Mouse (Mus musculus) liver, embryonic 11.5 days (tissue): ENCODE measurements around the gene Gm20441. TPM values are rescaled to one million over a fixed set of nuclear protein-coding genes. Genes with fewer than 3 reads are reported as not detected.

Experiments used
- ATAC-seq: fragments of 200-750 bp; cut with Nextera tagmentation; replicated peaks from 2 replicates; pipeline ENCODE4 v1.8.0; 2017; ENCODE audit warnings: moderate number of reproducible peaks, mild to moderate bottlenecking, moderate TSS enrichment, moderate library complexity; ENCODE audit not compliant: low FRiP score
- DNase-seq: peaks from one replicate; pipeline ENCODE4 v3.0.0-alpha.2; 2017; ENCODE audit warnings: low spot score
- H3K27ac ChIP-seq: fragments of 300-500 bp; sonication (generic); 2 replicates; pipeline ENCODE4 v1.5.1; 2014; ENCODE audit warnings: mild to moderate bottlenecking, low read depth, low read length, control low read depth
- H3K27me3 ChIP-seq: fragments of 300-500 bp; sonication (generic); replicated peaks from 2 replicates; pipeline ENCODE4 v1.6.1; 2014; ENCODE audit warnings: low read length, mixed read lengths; ENCODE audit not compliant: control insufficient read depth, insufficient read depth
- H3K36me3 ChIP-seq: fragments of 300-500 bp; sonication (generic); 2 replicates; pipeline ENCODE4 v1.6.1; 2014; ENCODE audit warnings: mild to moderate bottlenecking, low read length, moderate library complexity, mixed read lengths; ENCODE audit not compliant: control insufficient read depth, insufficient read depth
- H3K4me1 ChIP-seq: fragments of 300-500 bp; sonication (generic); replicated peaks from 2 replicates; pipeline ENCODE4 v1.6.1; 2014; ENCODE audit warnings: low read length, mixed read lengths; ENCODE audit not compliant: control insufficient read depth, insufficient read depth
- H3K4me2 ChIP-seq: fragments of 300-500 bp; sonication (generic); 2 replicates; pipeline ENCODE4 v1.6.1; 2014; ENCODE audit warnings: mild to moderate bottlenecking, control low read depth, moderate library complexity
- H3K4me3 ChIP-seq: fragments of 300-500 bp; sonication (generic); 2 replicates; pipeline ENCODE4 v1.5.1; 2014; ENCODE audit warnings: low read depth, low read length, control low read depth
- H3K9ac ChIP-seq: fragments of 300-500 bp; sonication (generic); 2 replicates; pipeline ENCODE4 v1.6.1; 2014; ENCODE audit warnings: low read depth, low read length, control low read depth
- H3K9me3 ChIP-seq: fragments of 300-500 bp; sonication (generic); 2 replicates; pipeline ENCODE4 v1.6.1; 2016; ENCODE audit warnings: low read length, inconsistent platforms, mixed read lengths; ENCODE audit not compliant: control insufficient read depth
- WGBS: fragments of 180-500 bp; shearing (Covaris S2); extraction: QIAGEN DNeasy Blood & Tissue Kit; methylation state at CpG from one replicate; pipeline ENCODE4 v1.1.7; 2014; 5-methylcytosine and 5-hydroxymethylcytosine counted together
- polyA plus RNA-seq: library from polyadenylated mRNA; unstranded; fragments of >200 nt; fragmentation: Nextera tagmentation; extraction: Ambion mirVana; gene quantifications from 2 replicates; pipeline ENCODE4 v1.2.1, GENCODE M21; 2014

The Gm20441 gene
- polyA plus RNA-seq, 1 experiment from 2014 or later = not detected

DNA sequence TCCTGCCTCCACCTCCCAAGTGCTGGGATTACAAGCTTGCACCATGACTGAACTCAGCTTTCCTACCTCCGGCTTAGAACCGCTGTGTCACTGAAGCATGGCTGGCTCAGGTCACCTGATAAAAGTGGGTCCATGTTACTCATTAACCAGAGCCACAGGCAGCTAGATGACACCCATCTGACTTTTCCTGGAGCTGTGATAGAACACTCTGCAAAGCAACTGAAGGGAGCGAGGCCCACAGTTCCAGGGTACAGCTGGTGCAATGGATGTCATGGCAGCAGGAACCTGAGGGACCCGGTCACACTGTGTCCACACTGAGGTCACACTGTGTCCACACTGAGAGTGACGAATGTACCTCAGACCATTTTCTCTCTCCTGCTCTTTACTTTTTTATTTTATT, 9.1 kb upstream of the Gm20441 start:
- 69% methylated on average over 5 of the region's 5 CpGs for WGBS
- H3K9me3 ChIP-seq = no peaks in the 10 kb centered on the region
- no peaks in the 10 kb centered on the region for H3K27me3 ChIP-seq
- H3K4me3 ChIP-seq = no peak overlapping the region
- peak; percentile 83 for ATAC-seq
- DNase-seq = no peak
- H3K36me3 ChIP-seq = 0 out of 2 replicates have a peak, but pooled peaks cover 3% of the 10 kb centered on the region
- no peak overlapping the region; the same call in 1 of the 2 replicates for H3K27ac ChIP-seq
- no peak overlapping the region for H3K9ac ChIP-seq
- H3K4me2 ChIP-seq = no peak overlapping the region
- H3K4me1 ChIP-seq = 0 out of 2 replicates have a peak, but pooled peaks cover 3% of the 10 kb centered on the region

DNA sequence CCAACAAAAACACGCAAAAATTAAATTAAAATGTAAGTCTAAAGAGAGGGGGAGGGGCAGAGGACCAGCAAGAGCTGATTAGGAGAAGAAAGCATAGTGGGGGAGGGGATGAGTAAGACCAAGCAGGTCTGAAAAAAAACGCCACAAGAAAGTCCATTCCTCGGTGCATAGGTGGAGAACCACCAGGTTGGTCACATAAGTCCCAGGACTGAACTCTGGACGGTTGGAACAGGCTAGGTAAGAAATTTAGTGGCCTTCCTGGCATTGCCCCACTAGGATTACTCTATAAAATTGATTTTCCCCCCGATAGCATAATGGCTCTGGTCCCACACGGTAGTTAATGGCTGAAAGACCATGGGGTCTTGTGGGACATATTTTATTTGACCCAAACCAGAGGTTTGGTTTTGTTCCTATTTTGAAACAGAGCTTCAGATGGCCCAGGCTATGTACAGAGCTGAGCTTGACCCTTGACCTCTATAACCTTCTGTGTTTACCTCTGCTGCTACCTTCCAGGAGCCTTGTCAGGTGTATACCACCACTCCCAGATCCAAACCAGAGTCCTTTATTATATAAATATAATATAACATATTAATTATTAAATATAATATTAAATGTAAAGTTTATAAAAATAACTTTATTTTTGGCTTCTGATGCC, 8.5 kb upstream of the Gm20441 start:
- DNase-seq (no peak), ATAC-seq (no peak)
- peak overlapping the region; percentile 2 for H3K27ac ChIP-seq
- H3K4me2 ChIP-seq = no peak overlapping the region
- no peak overlapping the region for H3K4me3 ChIP-seq
- WGBS = 67% methylated on average over 6 of the region's 6 CpGs
- no peaks in the 10 kb centered on the region for H3K27me3 ChIP-seq
- H3K9me3 ChIP-seq = no peaks in the 10 kb centered on the region
- 0 out of 2 replicates have a peak, but pooled peaks cover 3% of the 10 kb centered on the region for H3K36me3 ChIP-seq
- H3K9ac ChIP-seq = no peak overlapping the region
- 0 out of 2 replicates have a peak, but pooled peaks cover 3% of the 10 kb centered on the region for H3K4me1 ChIP-seq

- H3K4me2 ChIP-seq = no peak overlapping the region
- 0 out of 2 replicates have a peak, but pooled peaks cover 3% of the 10 kb centered on the region for H3K4me1 ChIP-seq
- no peaks in the 10 kb centered on the region for H3K27me3 ChIP-seq
- H3K27ac ChIP-seq = no peak overlapping the region
- H3K4me3 ChIP-seq = no peak overlapping the region
- no peak overlapping the region for H3K9ac ChIP-seq
- no peak for DNase-seq
- WGBS = 89% methylated on average over 8 of the region's 8 CpGs
- H3K9me3 ChIP-seq = no peaks in the 10 kb centered on the region
- 0 out of 2 replicates have a peak, but pooled peaks cover 3% of the 10 kb centered on the region for H3K36me3 ChIP-seq
- no peak for ATAC-seq
These were observed 7.5 kb upstream of the Gm20441 start for GRCm38 (mm10) chr10:75788277-75788676.

- WGBS = 31% methylated on average over 1 of the region's 1 CpGs
- H3K9ac ChIP-seq = no peak overlapping the region
- H3K36me3 ChIP-seq = no peaks in the 10 kb centered on the region
- 0 out of 2 replicates have a peak, but pooled peaks cover 3% of the 10 kb centered on the region for H3K4me1 ChIP-seq
- H3K27me3 ChIP-seq = peaks cover 7% of the 10 kb centered on the region
- H3K9me3 ChIP-seq = no peaks in the 10 kb centered on the region
- no peak overlapping the region for H3K4me2 ChIP-seq
- ATAC-seq (no peak), DNase-seq (no peak)
- H3K4me3 ChIP-seq = no peak overlapping the region
- H3K27ac ChIP-seq = no peak overlapping the region
These were observed 4.7 kb upstream of the Gm20441 start for GRCm38 (mm10) chr10:75785442-75785841.

- no peak for ATAC-seq
- DNase-seq = no peak
- WGBS = 36% methylated on average over 15 of the region's 15 CpGs
These were observed 1.3 kb downstream of the Gm20441 start for GRCm38 (mm10) chr10:75779206-75780174.

GRCm38 (mm10) chr10:75777885-75778284, 2.9 kb downstream of the Gm20441 start:
- H3K27ac ChIP-seq = no peak overlapping the region
- H3K4me1 ChIP-seq = peaks cover 3% of the 10 kb centered on the region; the same call in 1 of the 2 replicates
- no peaks in the 10 kb centered on the region for H3K9me3 ChIP-seq
- H3K36me3 ChIP-seq = no peaks in the 10 kb centered on the region
- H3K27me3 ChIP-seq = peaks cover 27% of the 10 kb centered on the region
- no peak overlapping the region for H3K4me2 ChIP-seq
- DNase-seq (no peak), ATAC-seq (no peak)
- no peak overlapping the region for H3K9ac ChIP-seq
- no peak overlapping the region for H3K4me3 ChIP-seq
- WGBS = 75% methylated on average over 2 of the region's 2 CpGs

More at GRCm38 (mm10) chr10:75779206-75780174, 1.3 kb downstream of the Gm20441 start:
- no peaks in the 10 kb centered on the region for H3K36me3 ChIP-seq
- no peaks in the 10 kb centered on the region for H3K9me3 ChIP-seq
- peak overlapping the region; percentile 88 for H3K4me2 ChIP-seq
- H3K4me1 ChIP-seq = 0 out of 2 replicates have a peak, but pooled peaks cover 3% of the 10 kb centered on the region
- peaks cover 27% of the 10 kb centered on the region for H3K27me3 ChIP-seq
- no peak overlapping the region for H3K4me3 ChIP-seq
- H3K27ac ChIP-seq = no peak overlapping the region
- no peak overlapping the region for H3K9ac ChIP-seq

- ATAC-seq = no peak
- peaks cover 27% of the 10 kb centered on the region for H3K27me3 ChIP-seq
- WGBS = 83% methylated on average over 6 of the region's 6 CpGs
- no peaks in the 10 kb centered on the region for H3K36me3 ChIP-seq
- peaks cover 6% of the 10 kb centered on the region for H3K4me1 ChIP-seq
- H3K4me2 ChIP-seq = no peak overlapping the region
- no peak for DNase-seq
- H3K4me3 ChIP-seq = no peak overlapping the region
- H3K9ac ChIP-seq = no peak overlapping the region
- H3K9me3 ChIP-seq = no peaks in the 10 kb centered on the region
- H3K27ac ChIP-seq = no peak overlapping the region
These were observed 4.2 kb downstream of the Gm20441 start for GRCm38 (mm10) chr10:75776562-75776961.

DNA sequence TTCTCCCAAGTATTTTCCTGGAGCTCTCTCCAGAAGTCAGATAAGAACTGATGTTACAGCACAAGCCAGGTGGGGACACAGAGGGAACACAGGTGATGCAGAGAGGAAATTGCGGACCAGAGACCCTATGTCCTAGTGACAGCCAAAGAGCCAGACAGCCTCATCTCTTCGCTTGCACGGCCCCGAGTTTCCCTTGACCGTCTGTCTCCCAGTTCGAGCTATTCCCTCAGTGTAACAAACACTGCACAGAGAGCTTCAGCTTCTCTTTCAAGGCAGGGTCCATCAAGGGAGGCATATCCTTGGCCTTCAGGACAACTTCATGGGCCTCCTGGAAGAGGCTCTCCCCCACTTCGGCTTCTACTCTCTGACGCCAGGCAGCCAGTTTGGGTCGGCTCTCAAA, 6.2 kb downstream of the Gm20441 start:
- DNase-seq = no peak
- H3K36me3 ChIP-seq = no peaks in the 10 kb centered on the region
- no peak overlapping the region for H3K27ac ChIP-seq
- no peaks in the 10 kb centered on the region for H3K9me3 ChIP-seq
- no peak overlapping the region for H3K4me2 ChIP-seq
- WGBS = 85% methylated on average over 9 of the region's 9 CpGs
- no peak overlapping the region for H3K9ac ChIP-seq
- no peak overlapping the region for H3K4me3 ChIP-seq
- peaks cover 11% of the 10 kb centered on the region for H3K27me3 ChIP-seq
- ATAC-seq = no peak
- peaks cover 3% of the 10 kb centered on the region for H3K4me1 ChIP-seq
